Mouse (Mus musculus) cerebral cortex, adult 2 months (tissue): ENCODE measurements around the gene Erv3.

Experiments used
- WGBS: fragments of 180-500 bp; shearing (Covaris S2); methylation state at CpG from one replicate; pipeline ENCODE4 v1.1.7; 2018; 5-methylcytosine and 5-hydroxymethylcytosine counted together

The Erv3 gene

DNA sequence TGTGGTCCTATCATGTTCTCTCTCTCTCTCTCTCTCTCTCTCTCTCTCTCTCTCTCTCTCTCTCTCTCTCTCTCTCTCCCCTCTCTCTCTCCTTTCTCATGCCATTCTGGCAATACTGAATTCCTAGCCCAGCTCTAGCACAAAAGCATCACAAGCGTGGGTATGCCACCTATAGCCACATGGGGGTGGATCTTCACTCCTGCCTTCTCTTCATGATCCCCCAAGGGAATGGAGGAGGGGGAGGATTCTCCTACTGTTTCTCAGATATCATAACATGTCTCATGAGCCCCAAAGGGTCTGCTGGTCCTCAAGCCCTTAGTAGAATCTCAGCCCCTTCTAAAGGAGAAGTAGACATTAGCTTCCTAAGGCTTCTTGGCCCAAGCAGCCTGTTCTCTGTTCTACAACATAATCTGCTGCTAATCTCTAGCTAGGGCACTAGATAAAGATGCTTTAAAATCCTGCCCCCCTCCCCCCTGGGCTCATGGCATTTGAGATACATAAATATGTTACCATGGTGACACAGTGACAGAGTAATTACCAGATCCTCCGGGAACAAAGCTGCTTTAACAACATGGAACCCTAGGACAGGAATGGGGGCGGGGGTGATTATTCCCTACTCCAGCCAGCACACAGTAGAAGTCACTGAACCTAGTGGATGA lies 3.2 kb upstream of the Erv3 start:
- WGBS, result 40% methylated on average over 3 of the region's 3 CpGs

DNA sequence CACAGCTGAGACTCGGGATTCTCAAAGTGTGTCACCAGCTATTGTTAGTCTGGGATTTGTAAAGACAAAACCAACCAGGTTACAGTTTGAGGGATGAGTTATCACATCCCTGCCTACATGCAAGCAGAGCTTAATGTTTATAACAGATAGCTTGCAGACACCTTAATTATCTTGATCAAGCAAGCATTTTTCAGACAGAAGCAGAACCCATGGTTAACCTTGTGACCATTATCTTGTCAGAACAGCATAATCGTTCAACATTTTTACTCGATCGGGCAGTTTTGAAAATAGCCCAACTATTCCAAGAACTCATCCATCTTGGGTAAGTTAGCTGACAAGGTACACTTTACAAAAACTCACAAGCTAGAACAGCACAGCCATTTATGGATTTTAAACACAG lies 5.8 kb downstream of the Erv3 start:
- 75% methylated on average over 4 of the region's 4 CpGs for WGBS

DNA sequence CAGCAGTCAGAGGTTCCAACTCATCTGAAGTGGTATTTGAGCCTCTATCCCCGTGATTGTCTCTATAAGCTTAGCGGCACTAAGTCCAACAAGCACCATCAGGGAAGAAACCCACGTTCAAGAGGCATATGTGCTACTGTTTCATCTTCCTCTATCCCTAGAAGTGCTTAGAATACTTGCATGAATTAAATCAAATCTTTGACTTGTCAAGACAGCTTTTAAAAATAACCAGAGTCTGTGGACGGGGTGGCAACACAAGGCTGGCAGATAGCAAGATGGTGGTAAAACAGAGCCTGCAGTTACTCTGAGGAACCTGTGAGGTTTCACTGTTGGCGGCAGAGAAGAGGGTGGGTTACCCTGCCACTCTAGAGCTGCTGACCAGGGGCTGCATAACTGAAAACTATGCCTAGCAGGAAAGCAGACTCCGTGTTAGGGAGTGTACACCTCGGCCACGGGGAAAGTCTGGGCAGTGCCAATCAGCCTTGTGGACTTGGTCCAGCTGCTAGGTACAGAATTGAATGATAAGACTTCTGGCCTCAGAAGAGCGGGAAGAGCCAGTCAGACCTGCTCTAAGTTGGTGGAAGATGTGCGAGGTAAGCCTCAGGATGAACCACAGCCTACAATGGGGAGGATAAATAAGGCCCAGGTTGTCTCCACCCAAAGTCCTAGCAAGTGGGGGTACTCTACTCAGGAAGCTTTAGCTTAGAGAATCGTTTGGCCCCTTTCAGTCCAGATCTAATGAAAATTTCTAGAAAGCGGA lies 8.0 kb downstream of the Erv3 start:
- WGBS, result 62% methylated on average over 12 of the region's 12 CpGs

- 97% methylated on average over 4 of the region's 4 CpGs for WGBS
Observed at GRCm38 (mm10) chr2:131850047-131850446, 9.5 kb downstream of the Erv3 start.

GRCm38 (mm10) chr2:131847501-131848359 lies 11.8 kb downstream of the Erv3 start:
- 5% methylated on average over 10 of the region's 10 CpGs for WGBS

DNA sequence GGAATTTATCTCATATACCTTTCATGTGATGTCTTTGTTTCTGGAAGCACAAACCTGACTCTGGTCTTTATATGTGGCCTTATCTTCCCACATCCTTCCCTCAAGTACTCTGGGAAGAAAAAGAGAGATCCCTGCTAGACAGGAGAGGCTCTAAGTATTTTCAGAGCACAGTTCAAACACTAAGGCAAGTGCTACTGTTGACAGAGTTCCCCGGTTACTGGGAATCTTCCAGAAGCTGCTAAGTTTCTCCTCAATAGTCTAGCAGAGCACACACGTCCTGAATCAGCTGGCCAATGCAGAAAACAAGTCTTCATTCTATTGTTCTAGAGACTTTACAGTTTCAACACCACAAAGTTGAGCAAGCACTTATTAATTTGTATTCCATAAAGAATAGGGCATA lies 12.7 kb downstream of the Erv3 start:
- 22% methylated on average over 2 of the region's 2 CpGs for WGBS

DNA sequence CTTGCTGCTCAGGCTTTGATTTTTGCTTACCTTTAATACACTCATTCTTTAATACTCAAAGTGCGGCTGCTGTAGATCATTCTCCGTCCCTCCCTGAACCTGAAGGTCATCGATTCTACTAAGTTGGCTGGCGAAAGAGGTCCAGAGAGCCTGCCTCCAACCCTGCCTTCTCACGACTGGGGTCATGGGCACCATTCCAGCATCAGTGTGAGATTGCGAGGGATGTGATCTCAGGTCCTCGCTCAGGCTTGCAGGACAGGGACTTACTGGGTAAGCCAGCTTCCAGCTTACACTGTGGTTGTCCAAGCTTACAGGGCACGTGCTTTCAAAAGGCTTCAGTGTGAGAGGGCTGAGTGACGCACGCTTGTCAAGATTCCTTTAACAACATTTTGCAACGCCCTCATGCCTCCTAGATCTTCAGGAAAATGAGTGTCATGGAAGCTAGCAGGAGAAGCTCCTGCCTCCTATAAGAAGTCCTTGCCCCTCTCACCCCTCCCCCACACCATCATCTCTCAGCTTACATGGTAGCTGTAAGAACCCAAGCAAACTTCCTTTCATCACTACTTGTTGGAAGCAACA lies 13.3 kb downstream of the Erv3 start:
- WGBS, result 76% methylated on average over 11 of the region's 11 CpGs

GRCm38 (mm10) chr2:131845671-131846070 lies 13.9 kb downstream of the Erv3 start:
- 60% methylated on average over 8 of the region's 8 CpGs for WGBS

- WGBS, result 87% methylated on average over 5 of the region's 5 CpGs
Observed at GRCm38 (mm10) chr2:131842568-131842967, 17.0 kb downstream of the Erv3 start.

DNA sequence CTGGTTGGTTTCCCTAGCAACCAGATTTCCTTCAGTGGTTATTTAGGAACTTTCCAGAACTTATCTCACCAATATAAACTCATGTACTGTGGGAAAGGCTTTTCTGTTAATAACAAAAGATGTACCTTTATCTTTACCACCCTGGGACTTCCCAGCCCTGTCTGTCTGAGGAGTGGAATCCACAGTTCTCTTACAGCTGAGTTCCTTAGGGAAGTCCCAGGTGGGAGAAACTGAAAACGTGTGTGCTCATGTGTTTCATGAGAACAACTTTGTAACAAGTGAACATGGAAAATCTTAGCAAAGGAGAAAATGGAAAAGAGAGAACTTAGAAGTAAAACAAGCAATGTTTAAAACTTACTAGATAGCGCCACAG lies 18.2 kb downstream of the Erv3 start:
- 48% methylated on average over 2 of the region's 2 CpGs for WGBS

DNA sequence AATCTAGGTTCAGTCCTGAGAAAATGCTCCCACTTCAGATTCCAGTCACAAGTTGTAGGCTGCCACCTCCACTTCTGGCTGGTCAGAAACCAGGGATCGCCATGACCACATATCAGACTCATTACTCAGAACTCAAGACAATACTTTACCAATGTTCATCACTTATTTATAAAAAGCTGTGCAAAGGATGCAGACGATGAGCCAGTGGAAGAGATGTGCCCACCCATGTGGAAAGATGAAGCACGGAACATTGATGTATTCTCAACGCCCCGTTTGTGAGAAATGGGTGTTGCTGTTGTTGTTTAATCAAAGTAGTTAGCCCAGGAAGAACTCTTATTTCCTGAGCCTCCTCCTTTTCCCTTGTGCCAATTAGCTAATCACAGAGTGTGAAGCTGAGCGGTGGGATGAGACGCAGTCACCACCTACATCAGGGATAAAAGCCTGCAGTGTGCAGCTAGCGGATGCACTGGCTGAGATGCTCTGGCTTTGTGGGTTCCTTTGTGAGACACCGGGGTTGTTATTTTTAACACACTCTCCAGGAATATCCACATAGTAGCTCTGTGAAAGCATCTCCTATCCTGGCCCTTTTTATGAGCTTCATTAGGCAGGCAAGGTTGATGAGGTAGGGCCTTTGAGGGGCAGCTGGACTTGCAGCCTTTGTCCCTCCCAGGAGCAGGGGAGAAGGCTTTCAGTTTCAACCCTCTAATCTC lies 18.8 kb downstream of the Erv3 start:
- 24% methylated on average over 9 of the region's 9 CpGs for WGBS

DNA sequence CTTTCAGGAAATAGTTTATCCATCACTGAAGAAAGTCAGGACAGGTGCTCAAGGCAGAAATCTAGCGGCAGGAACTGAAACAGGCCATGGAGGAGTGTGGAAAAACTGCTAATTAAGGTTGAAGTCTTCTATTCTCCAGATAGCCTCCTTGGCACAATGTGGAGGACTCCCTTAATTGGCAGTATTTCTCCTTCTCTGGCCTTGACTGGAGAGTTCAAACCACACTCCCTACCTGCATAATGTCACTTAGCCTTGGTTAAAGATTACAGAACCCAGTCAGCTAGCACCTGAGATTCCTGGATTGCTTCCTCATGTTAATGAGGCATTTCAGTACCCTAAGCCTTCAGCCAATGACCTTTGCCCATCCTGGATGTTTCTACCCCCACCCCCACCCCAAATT lies 25.3 kb downstream of the Erv3 start:
- 100% methylated on average over 1 of the region's 1 CpGs for WGBS

GRCm38 (mm10) chr2:131831861-131832260 lies 27.7 kb downstream of the Erv3 start:
- 42% methylated on average over 2 of the region's 2 CpGs for WGBS

GRCm38 (mm10) chr2:131830945-131831344 lies 28.6 kb downstream of the Erv3 start:
- WGBS, result 91% methylated on average over 4 of the region's 4 CpGs

- 15% methylated on average over 18 of the region's 18 CpGs for WGBS
Observed at GRCm38 (mm10) chr2:131827999-131828975, 31.3 kb downstream of the Erv3 start.

DNA sequence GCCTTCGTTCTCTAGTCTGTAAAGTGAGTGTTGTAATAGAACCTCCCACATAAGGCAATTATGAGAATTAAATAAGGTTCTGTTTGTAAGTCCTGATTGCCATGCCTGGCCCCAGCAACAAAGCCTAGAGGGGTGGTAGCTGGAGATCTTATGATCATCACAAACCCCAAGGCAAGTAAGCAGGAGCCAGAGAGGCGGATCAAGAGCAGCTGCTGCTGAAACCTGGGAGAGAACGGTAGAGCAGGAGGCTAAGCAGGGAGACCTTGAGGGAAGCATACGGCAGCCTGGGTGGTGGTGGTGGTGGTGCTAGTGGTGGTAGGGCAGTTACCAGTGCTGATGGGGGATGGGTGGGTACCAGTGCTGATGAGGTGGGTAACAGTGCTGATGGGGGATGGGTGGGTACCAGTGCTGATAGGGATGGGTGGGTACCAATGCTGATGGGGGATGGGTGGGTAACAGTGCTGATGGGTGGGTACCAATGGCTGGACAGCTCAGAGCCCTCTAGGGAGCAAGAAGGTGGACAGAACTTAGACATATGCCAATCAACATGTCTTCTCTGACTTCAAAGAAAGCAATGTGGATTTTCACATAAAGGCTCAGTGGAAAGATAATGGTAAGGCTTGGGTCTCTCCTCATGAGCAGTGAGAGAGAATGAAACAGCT lies 32.4 kb downstream of the Erv3 start:
- WGBS, result 67% methylated on average over 4 of the region's 4 CpGs

GRCm38 (mm10) chr2:131825498-131825897 lies 34.0 kb downstream of the Erv3 start:
- 60% methylated on average over 2 of the region's 2 CpGs for WGBS

DNA sequence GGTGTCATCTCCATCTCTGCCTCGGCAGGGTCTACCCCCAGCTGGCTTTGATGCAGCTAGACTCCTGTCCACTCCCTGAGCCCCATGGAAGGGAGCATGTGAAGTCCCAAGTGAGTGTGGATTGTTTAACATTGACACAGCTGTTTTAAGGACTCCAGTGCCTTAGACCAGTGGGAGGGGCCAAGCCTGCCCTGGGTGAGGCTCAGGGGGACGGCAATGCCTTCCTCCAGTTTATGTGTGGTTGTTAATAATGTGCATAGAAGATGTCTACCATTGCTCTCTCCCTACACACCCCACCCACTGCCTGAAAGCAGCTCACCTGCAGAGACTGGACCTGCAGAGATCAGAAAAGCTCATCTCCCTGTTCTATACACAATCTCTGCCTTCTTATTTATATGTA lies 35.6 kb downstream of the Erv3 start:
- 80% methylated on average over 2 of the region's 2 CpGs for WGBS

- 87% methylated on average over 3 of the region's 3 CpGs for WGBS
Observed at GRCm38 (mm10) chr2:131822492-131822891, 37.1 kb downstream of the Erv3 start.

DNA sequence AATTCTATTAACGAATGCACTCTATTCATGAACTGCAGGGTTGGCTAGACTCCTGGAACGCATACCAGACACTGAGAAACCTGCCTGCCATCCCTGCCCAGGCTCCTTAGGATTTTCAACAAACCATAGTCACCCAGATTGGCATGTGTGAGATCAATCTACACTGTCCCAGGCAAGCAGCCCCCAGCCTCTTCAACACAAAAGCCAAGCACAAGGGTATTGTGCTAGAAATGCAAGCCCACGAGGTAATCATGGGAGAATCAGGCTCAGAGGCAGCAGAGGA lies 37.9 kb downstream of the Erv3 start:
- 70% methylated on average over 3 of the region's 3 CpGs for WGBS
